Mouse (Mus musculus): ENCODE results near the gene Olfr924.

Gene Olfr924

GRCm38 (mm10) chr9:38844149-38844548 lies at the start of gene Olfr924:
Gene Olfr924 (plus strand): TSS chr9:38844449.
- no peak for DNase-seq (ENCODE audit: low read depth, low spot score)

GRCm38 (mm10) chr9:38805696-38806095 lies 38.6 kb upstream of the Olfr924 start:
- no peak for DNase-seq (ENCODE audit: low read depth, low spot score)

GRCm38 (mm10) chr9:38814314-38814713 lies 29.9 kb upstream of the Olfr924 start, which contains the start of gene Olfr922:
Gene Olfr922 (plus strand): TSS chr9:38814614.
- DNase-seq (ENCODE audit: low read depth, low spot score), result no peak

- no peak for DNase-seq (ENCODE audit: low read depth, low spot score)
These were observed 28.7 kb upstream of the Olfr924 start for GRCm38 (mm10) chr9:38815458-38815986.

- DNase-seq (ENCODE audit: low read depth, low spot score), result no peak
These were observed 18.0 kb upstream of the Olfr924 start, which contains the start of gene Olfr923 for GRCm38 (mm10) chr9:38826245-38826644. Gene Olfr923 (plus strand): TSS chr9:38826545.

- DNase-seq (ENCODE audit: low read depth, low spot score), result peak; percentile 71
These were observed 11.2 kb upstream of the Olfr924 start for GRCm38 (mm10) chr9:38833027-38833426.

- no peak for DNase-seq (ENCODE audit: low read depth, low spot score)
These were observed 10.5 kb downstream of the Olfr924 start, which contains the start of gene Olfr26 for GRCm38 (mm10) chr9:38854760-38855159. Gene Olfr26 (plus strand): TSS chr9:38855060.

GRCm38 (mm10) chr9:38874880-38875279 lies 30.6 kb downstream of the Olfr924 start:
- peak; percentile 55 for DNase-seq (ENCODE audit: low read depth, low spot score)

- DNase-seq (ENCODE audit: low read depth, low spot score), result no peak
These were observed 32.6 kb downstream of the Olfr924 start, which contains the start of gene Olfr926 for GRCm38 (mm10) chr9:38876826-38877225. Gene Olfr926 (plus strand): TSS chr9:38877126.

Data from ZHBTc4 (cell line).